Mouse (Mus musculus): ENCODE measurements around the gene Bbs9. TPM values are rescaled to one million over a fixed set of nuclear protein-coding genes. Genes with fewer than 3 reads are reported as not detected.

The Bbs9 gene
- total and polyA plus RNA-seq, 3 experiments = 6.9 to 9.1 (median 7.8) TPM

DNA sequence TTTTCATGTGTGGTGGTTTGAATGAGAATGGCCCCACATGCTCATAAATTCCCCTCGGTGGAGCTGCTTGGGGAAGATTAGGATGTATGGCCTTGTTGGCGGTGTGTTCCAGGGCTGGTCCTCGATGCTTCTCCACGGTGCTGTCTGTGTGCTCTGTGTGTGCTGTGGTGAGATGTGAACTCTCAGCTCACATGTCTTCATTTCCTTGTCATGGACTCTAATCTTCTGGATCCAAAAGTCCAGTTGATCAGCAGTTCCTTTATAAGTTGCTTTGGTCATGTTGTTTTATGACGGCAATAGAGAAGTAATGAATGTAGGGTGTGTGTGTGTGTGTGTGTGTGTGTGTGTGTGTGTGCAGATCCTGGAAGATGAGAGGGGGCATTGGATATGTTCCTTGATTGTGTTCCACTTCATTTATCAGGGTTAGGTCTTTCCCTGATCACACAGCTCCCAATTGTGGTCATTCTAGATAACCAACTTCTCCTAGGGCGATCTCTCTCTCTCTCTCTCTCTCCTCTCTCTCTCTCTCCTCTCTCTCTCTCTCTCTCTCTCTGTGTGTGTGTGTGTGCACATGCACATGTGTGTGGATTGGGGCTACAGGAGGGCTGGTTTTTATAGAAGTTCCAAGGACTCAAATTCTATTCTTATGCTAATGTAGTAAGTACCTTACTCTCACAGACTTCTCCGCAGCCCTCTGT lies 201.8 kb downstream of the Bbs9 start:
- DNase-seq (ENCODE audit: extremely low read depth) = no peak
- dilution Hi-C loops (cut with MboI; ENCODE audit: extremely low pct_ligation_motif_present, extremely low pct_unique_long_range_greater_than_20kb, low sequenced_read_pairs) = no loop called here
- Histone ChIP-seq H3K4me3 (replicated peaks in 1 of 3; ENCODE audit: low read depth in 2 of 3, low read length in 2 of 3, poor library complexity in 1 of 3) (no peak overlapping the region), H3K79me2 (replicated peaks; ENCODE audit: control insufficient read depth, extremely low read depth, insufficient read depth, poor library complexity, severe bottlenecking) (no peaks in the 10 kb centered on the region), H3K27ac (ENCODE audit: insufficient read depth, low read depth) (no peak overlapping the region), H3K36me3 (replicated peaks in 1 of 2; ENCODE audit: control insufficient read depth in 1 of 2, insufficient read depth in 1 of 2, low read length in 1 of 2) (peaks cover 0 to 3% of the 10 kb centered on the region in 2 experiments), H3K4me2 (ENCODE audit: insufficient read depth, low read depth, poor library complexity, severe bottlenecking) (no peak overlapping the region), H3K4me1 (ENCODE audit: control insufficient read depth in 1 of 2, insufficient read depth in 2 of 2) (peaks cover 0 to 15% of the 10 kb centered on the region in 2 experiments; a peak in 2 of 4 replicates), H3K9ac (ENCODE audit: insufficient read depth, low read depth) (no peak overlapping the region), H3K27me3 (replicated peaks) (no peaks in the 10 kb centered on the region), H3K9me3 (replicated peaks; ENCODE audit: low read length) (no peaks in the 10 kb centered on the region)
- TF ChIP-seq MEF2A (IDR thresholded peaks at IDR 0.05; ENCODE audit: borderline replicate concordance, low read depth, low read length) = no peak
- TF ChIP-seq KAT2A (IDR thresholded peaks at IDR 0.05; ENCODE audit: insufficient replicate concordance, low read length) = no peak
- TF ChIP-seq MAZ (IDR thresholded peaks at IDR 0.05; ENCODE audit: low read depth, low read length) = no peak
- TF ChIP-seq ELF1 (IDR thresholded peaks at IDR 0.05; ENCODE audit: low read depth, low read length) = no peak
- TF ChIP-seq ZNF384 (IDR thresholded peaks at IDR 0.05; ENCODE audit: low read depth, low read length) = no peak
- no peak for TF ChIP-seq TBP (conservative IDR thresholded peaks at IDR 0.05; ENCODE audit: low read depth, low read length)
- in situ Hi-C loops (cut with MboI; ENCODE audit: low pct_ligation_motif_present, low pct_unique_long_range_greater_than_20kb, low sequenced_read_pairs) = no loop called here

DNA sequence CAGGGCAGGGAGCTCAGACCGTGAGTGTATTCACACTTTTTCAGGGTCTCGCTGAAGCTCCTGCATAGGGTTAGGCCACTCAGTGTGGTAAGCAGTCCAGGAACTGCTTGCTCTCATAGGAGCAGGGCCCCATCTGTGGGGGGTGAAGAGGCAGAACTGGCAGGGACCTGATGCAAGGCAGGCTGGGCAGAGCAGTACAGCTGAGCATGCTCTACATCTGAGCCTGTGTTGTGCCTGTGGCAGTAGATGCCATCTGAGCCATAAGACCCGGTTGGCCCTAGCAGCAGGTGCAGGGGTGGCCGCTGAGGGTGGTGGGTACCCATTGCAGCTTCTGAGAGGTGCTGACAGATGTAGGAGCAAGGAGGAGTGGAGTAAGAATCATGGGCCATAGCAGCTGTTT lies 202.5 kb downstream of the Bbs9 start:
- dilution Hi-C loops (cut with MboI; ENCODE audit: extremely low pct_ligation_motif_present, extremely low pct_unique_long_range_greater_than_20kb, low sequenced_read_pairs) = no loop called here
- Histone ChIP-seq H3K9me3 (replicated peaks; ENCODE audit: low read length) (no peaks in the 10 kb centered on the region), H3K27ac (ENCODE audit: insufficient read depth, low read depth) (no peak overlapping the region), H3K36me3 (replicated peaks in 1 of 2; ENCODE audit: control insufficient read depth in 1 of 2, insufficient read depth in 1 of 2, low read length in 1 of 2) (peaks cover 0 to 3% of the 10 kb centered on the region in 2 experiments), H3K4me3 (replicated peaks in 1 of 3; ENCODE audit: low read depth in 2 of 3, low read length in 2 of 3, poor library complexity in 1 of 3) (no peak overlapping the region), H3K4me1 (ENCODE audit: control insufficient read depth in 1 of 2, insufficient read depth in 2 of 2) (peaks cover 0 to 11% of the 10 kb centered on the region in 2 experiments; a peak in 2 of 4 replicates), H3K9ac (ENCODE audit: insufficient read depth, low read depth) (no peak overlapping the region), H3K4me2 (ENCODE audit: insufficient read depth, low read depth, poor library complexity, severe bottlenecking) (no peak overlapping the region), H3K27me3 (replicated peaks) (no peaks in the 10 kb centered on the region), H3K79me2 (replicated peaks; ENCODE audit: control insufficient read depth, extremely low read depth, insufficient read depth, poor library complexity, severe bottlenecking) (no peaks in the 10 kb centered on the region)
- TF ChIP-seq RCOR1 (conservative IDR thresholded peaks at IDR 0.05; ENCODE audit: low read depth, low read length) = no peak
- TF ChIP-seq USF1 (IDR thresholded peaks at IDR 0.05; ENCODE audit: low read depth, low read length) = no peak
- TF ChIP-seq NRF1 (IDR thresholded peaks at IDR 0.05; ENCODE audit: low read depth, low read length) = no peak
- no peak for TF ChIP-seq RAD21 (IDR thresholded peaks at IDR 0.05; ENCODE audit: low read depth, low read length)
- no peak for TF ChIP-seq IRF4 (IDR thresholded peaks at IDR 0.05; ENCODE audit: low read depth, low read length)
- TF ChIP-seq NELFE (IDR thresholded peaks at IDR 0.05; ENCODE audit: low read depth, low read length) = no peak
- TF ChIP-seq ZC3H11A (IDR thresholded peaks at IDR 0.05; ENCODE audit: low read depth, low read length) = no peak
- no peak for TF ChIP-seq HCFC1 (IDR thresholded peaks at IDR 0.05; ENCODE audit: low read depth, low read length)
- no peak for TF ChIP-seq KAT2A (IDR thresholded peaks at IDR 0.05; ENCODE audit: insufficient replicate concordance, low read length)
- no peak for TF ChIP-seq MYC (IDR thresholded peaks at IDR 0.05; ENCODE audit: low read depth, low read length)
- TF ChIP-seq EP300 (IDR thresholded peaks at IDR 0.05; ENCODE audit: low read length) = no peak
- no peak for TF ChIP-seq MEF2A (IDR thresholded peaks at IDR 0.05; ENCODE audit: borderline replicate concordance, low read depth, low read length)
- no peak for TF ChIP-seq USF2 (conservative IDR thresholded peaks at IDR 0.05; ENCODE audit: low read depth, low read length)
- no peak for TF ChIP-seq BHLHE40 (IDR thresholded peaks at IDR 0.05; ENCODE audit: low read depth, low read length)
- TF ChIP-seq MXI1 (IDR thresholded peaks at IDR 0.05; ENCODE audit: low read depth, low read length) = no peak
- TF ChIP-seq CHD2 (IDR thresholded peaks at IDR 0.05; ENCODE audit: low read length) = no peak
- TF ChIP-seq ZKSCAN1 (IDR thresholded peaks at IDR 0.05; ENCODE audit: borderline replicate concordance, low read depth, low read length) = no peak
- TF ChIP-seq ZNF384 (IDR thresholded peaks at IDR 0.05; ENCODE audit: low read depth, low read length) = no peak
- no peak for TF ChIP-seq CTCF (conservative IDR thresholded peaks at IDR 0.05 in 1 of 2, IDR thresholded peaks at IDR 0.05 in 1 of 2; ENCODE audit: low read depth in 2 of 2, low read length in 2 of 2)
- in situ Hi-C loops (cut with MboI; ENCODE audit: low pct_ligation_motif_present, low pct_unique_long_range_greater_than_20kb, low sequenced_read_pairs) = no loop called here
- DNase-seq (ENCODE audit: extremely low read depth) = no peak
